Mouse (Mus musculus): ENCODE measurements around the gene Pigk.
A peak's percentile ranks its signal among the peaks of the same experiment; 100 is the strongest.

The Pigk gene

DNA sequence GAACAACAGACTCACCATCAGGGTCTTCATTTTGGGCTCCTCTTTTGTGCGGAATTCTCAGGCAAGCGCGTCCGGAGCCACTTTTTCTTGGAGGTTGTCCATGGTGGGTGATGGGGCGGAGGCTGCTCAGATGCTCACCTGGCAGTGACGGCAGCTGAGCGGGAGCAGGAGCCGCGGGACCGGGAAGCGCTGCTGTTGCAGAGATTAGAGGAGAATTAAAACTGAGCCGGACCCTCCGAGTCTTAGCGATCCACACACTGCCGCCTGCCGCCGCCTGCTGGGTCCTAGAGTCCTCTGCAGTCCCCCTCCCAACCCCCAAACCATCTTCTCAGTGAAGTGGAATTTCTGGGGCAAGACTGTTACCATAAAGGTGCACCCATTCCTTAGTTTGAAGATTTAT lies 268.1 kb downstream of the Pigk start, which contains the start of gene St6galnac5:
Gene St6galnac5 (minus strand): TSS at position 259 of the 400 bp plus-strand sequence.
- DNase-seq (ENCODE audit: low read depth, low spot score) = peak; percentile 18

DNA sequence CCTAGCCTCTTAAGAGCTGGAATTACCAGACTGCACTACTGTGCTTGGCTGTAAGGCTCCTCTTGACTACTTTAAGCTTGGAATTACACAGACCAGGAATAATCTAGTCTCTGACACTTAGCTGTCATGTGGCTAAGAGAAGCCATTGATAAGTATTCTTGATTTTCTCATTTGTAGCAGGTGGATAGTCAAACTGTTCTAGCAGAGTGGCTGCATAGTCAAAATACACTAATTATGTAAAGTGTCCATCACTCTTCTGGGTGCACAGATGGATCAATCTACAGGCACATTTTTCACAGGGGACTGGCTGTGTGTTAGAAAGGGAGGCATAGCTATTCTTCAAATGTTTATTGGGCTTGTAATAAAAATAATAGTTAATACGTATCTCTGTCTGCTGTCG lies 276.9 kb downstream of the Pigk start:
- no peak for DNase-seq (ENCODE audit: low read depth, low spot score)

DNA sequence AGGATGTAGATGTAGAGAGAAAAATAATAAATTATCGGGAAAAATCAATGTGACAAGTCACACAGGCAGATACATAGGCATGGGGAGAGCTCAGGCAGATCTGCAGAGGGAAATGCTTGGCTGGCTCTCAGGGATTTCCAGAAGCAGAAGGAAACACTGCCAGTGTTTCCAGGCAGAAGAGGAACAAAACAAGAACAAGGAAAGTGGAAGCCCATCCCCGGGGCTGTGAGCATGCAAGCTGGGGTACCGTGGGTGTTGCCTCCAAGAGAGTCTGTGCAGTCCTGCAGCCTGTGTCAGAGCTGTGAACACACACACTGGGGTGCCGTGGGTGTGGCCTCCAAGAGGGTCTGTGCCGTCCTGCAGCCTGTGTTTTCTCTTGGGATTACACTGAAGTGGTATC lies 279.7 kb downstream of the Pigk start:
- no peak for DNase-seq (ENCODE audit: low read depth, low spot score)

DNA sequence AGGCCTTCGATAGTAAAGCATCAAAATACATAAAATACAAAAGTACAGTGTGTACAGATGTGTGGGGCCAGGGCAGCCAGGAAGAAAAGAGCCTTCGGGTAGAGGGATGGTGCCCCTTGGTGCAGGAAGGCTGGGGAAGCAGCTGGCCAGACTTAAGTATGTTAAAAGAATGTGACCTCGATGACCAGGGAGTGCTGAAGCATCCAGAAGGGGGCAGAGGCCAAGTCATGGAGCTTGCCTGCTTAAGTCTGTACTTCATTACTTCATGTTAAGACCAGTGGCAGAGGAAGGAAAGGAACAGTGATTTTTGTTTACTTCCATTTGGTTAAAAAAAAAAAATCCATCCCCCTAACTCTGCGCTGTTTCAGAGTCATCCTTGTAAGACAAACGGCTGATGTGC lies 284.2 kb downstream of the Pigk start:
- no peak for DNase-seq (ENCODE audit: low read depth, low spot score)

DNA sequence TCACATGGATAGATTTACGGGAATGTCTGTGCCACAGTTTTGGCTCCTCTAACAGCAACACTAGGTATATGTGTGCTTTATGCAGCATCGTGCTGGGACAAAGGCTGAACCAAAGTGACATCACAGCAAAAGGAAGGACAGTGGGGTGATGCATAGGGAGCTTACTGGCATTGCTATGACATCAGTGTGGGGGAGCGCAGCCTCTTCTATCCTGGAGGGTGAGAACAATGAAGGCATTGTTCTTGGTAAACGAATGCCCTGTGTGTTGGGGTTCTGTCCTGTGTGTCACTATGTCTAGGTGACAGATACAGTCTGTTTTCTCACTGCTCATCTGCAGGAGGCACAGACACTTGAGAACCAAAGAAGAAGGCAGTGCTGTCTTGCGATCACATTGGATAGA lies 285.0 kb downstream of the Pigk start:
- no peak for DNase-seq (ENCODE audit: low read depth, low spot score)

DNA sequence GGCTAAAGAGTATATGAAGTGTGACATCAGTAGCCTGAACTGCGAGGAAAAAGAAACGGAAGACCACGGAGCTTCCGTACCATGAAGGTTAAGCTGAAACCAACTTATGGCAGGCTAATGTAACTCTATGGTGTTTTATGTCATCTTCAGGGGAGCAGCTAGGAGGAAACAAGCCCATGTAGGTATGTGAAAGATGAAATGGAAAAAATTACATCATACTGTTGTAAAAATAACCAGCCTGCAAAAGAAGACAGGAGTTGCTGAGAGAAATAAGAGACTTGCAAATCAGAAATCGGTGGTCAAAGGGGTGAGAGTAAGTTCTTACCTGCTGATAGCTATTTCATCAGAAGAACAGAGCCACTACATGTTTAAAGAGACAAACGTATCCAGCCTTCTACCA lies 293.0 kb downstream of the Pigk start:
- DNase-seq (ENCODE audit: low read depth, low spot score) = no peak

DNA sequence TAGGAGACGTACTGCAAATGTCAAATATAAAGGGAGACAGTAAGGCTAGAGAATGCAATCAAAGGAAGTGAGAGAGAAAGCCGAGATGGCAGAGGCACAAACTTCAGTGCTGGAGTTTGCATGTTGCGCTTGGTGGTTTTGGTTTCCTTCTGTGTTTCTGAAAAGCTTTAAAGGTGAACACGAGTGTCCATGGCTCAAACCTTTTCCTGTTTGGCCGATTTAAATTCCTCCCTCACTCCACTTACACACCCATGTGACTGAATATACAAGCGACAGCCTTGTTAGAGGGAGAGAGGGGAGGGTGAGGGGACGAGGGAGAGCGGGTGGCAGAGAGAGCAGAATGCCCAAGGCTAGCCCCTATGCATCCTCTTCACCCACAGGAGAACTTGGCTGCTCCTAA lies 302.5 kb downstream of the Pigk start:
- no peak for DNase-seq (ENCODE audit: low read depth, low spot score)

DNA sequence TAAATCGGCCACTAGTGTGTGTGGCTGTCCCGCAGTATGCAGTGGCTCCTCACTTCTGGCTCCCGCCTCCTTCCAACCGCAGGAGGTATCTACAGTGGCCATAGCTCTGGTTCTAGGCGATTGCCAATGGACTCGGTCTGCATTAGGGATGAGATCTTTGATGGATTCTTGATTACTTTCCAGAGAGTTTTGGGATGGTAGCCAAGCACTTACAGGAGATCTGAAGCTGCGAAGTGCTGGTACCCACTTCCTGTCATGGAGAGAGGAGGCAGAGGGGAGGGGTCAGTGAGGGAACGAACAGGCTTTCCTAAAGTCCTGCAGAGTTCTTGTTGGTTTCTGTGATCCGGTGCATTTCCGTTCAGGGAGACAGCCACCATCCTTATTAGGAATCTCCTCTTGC lies 304.2 kb downstream of the Pigk start:
- no peak for DNase-seq (ENCODE audit: low read depth, low spot score)

DNA sequence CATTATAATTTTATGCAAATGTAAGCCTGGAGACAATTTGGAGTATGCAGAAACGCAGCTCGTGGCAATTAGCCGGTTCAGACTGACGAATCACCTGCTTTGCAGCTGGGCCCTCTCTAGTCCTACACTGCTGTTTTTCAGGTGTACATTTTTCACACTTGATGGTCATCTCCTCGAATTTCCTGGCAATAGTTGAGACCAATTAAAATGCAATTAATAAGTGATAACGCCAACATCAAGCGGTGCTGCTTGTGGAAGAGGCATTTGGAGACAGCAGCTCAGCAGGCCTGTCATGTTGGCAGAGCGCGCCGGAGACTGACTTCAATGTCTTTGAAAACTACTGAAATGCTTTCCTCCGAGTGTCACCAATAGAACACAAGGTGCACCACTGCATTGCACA lies 310.1 kb downstream of the Pigk start:
- no peak for DNase-seq (ENCODE audit: low read depth, low spot score)

All from ES-CJ7 (cell line).